Mouse (Mus musculus) forebrain, postnatal 0 days (tissue): ENCODE measurements around the gene Capza1. TPM values are rescaled to one million over a fixed set of nuclear protein-coding genes. Genes with fewer than 3 reads are reported as not detected.

Experiments
- ATAC-seq: fragments of 200-750 bp; cut with Nextera tagmentation; 2 replicates; pipeline ENCODE4 v1.8.0; 2017; ENCODE audit warnings: mild to moderate bottlenecking, moderate library complexity
- DNase-seq: peaks from one replicate; pipeline ENCODE4 v3.0.0-alpha.2; 2015
- H3K27ac ChIP-seq: fragments of 300-500 bp; sonication (generic); 2 replicates; pipeline ENCODE4 v1.5.1; 2014; ENCODE audit warnings: low read depth, mild to moderate bottlenecking, antibody characterized with exemption, low read length, moderate library complexity, mixed read lengths
- H3K27me3 ChIP-seq: fragments of 300-500 bp; sonication (generic); 2 replicates; pipeline ENCODE4 v1.6.1; 2014; ENCODE audit warnings: mild to moderate bottlenecking, low read length, mixed read lengths; ENCODE audit not compliant: insufficient read depth
- H3K36me3 ChIP-seq: fragments of 300-500 bp; sonication (generic); 2 replicates; pipeline ENCODE4 v1.6.1; 2014; ENCODE audit warnings: mild to moderate bottlenecking, moderate library complexity; ENCODE audit not compliant: insufficient read depth
- H3K4me1 ChIP-seq: fragments of 300-500 bp; sonication (generic); 2 replicates; pipeline ENCODE4 v1.6.1; 2014; ENCODE audit warnings: antibody characterized with exemption; ENCODE audit not compliant: insufficient read depth
- H3K4me2 ChIP-seq: fragments of 300-500 bp; sonication (generic); 2 replicates; pipeline ENCODE4 v1.6.1; 2014; ENCODE audit warnings: low read depth, mild to moderate bottlenecking, moderate library complexity
- H3K4me3 ChIP-seq: fragments of 300-500 bp; sonication (generic); 2 replicates; pipeline ENCODE4 v1.5.1; 2014; ENCODE audit warnings: low read depth, low read length, mixed read lengths
- H3K9ac ChIP-seq: fragments of 300-500 bp; sonication (generic); 2 replicates; pipeline ENCODE4 v1.6.1; 2014; ENCODE audit warnings: mild to moderate bottlenecking
- H3K9me3 ChIP-seq: fragments of 300-500 bp; sonication (generic); 2 replicates; pipeline ENCODE4 v1.6.1; 2016; ENCODE audit warnings: low read length
- CTCF ChIP-seq: sonication (generic); IDR thresholded peaks from 2 replicates; pipeline ENCODE4 v1.5.1; 2016; ENCODE audit warnings: antibody characterized with exemption, control low read depth, low read depth
- WGBS: fragments of 180-500 bp; shearing (Covaris S2); extraction: QIAGEN DNeasy Blood & Tissue Kit; methylation state at CpG from one replicate; pipeline ENCODE4 v1.1.7; 2014; 5-methylcytosine and 5-hydroxymethylcytosine counted together
- polyA plus RNA-seq: library from polyadenylated mRNA; unstranded; fragments of >200 nt; fragmentation: Nextera tagmentation; extraction: Ambion mirVana; gene quantifications from 2 replicates; pipeline ENCODE4 v1.2.1, GENCODE M21; 2015
- total RNA-seq: library from RNA; depleted of rRNA; stranded (reverse); fragments of >200 nt; gene quantifications from 2 replicates; pipeline ENCODE4 v1.2.3, GENCODE M21; 2014

Capza1 gene
- total and polyA plus RNA-seq, 2 experiments from 2014 or later = 92.4 to 119 TPM

- Histone ChIP-seq H3K9ac (no peak overlapping the region), H3K27ac (no peak overlapping the region), H3K27me3 (no peaks in the 10 kb centered on the region), H3K36me3 (peaks cover 13% of the 10 kb centered on the region), H3K9me3 (no peaks in the 10 kb centered on the region), H3K4me1 (no peaks in the 10 kb centered on the region), H3K4me3 (no peak overlapping the region), H3K4me2 (no peak overlapping the region)
- DNase-seq = no peak
- ATAC-seq = no peak
- 71% methylated on average over 12 of the region's 12 CpGs for WGBS
- no peak for TF ChIP-seq CTCF
Measured at GRCm38 (mm10) chr3:104794953-104795470, 69.3 kb downstream of the Capza1 start.

DNA sequence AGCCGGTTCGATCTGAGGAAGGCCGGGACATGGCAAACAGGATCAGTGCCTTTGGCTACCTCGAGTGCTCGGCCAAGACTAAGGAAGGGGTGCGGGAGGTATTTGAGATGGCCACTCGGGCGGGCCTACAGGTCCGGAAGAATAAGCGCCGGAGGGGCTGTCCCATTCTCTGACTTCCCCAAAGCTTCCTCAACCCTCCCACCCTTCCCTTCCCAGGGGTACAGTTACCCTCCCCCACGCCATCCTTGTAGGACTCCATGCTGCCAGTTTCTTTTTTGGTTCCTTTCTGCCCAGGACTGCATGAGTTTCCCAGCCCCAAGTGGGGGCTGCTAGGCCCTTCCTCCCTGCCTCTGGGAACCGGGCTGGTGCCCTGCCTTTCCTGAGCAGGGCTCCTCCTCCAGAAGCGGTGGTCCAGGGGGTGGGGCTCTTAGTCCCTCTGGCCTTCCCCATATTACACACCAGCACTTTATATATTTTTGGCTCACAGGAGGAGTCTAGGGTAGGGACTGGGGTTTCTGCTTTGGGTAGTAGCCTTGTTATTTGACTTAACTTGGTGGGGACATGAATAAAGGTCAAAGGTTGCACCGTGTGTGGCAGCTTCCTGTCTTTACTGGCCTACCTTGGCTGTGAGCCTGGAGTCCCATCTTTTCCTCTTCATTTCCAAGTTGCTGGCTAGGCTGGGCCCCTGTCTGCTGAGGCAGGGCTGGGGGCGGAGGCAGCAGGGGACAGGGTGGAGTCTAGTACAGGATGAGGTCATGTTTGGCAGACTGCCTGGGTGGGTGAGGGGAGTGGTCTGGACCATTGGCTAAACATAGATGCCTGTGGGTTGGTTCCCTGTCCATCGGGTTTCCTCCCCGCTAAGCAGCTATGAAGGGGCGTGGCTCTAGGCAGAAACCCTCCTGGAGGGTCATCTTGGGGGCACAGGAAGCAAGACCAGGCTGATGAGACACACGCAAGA lies 70.2 kb downstream of the Capza1 start:
- ATAC-seq = peak; percentile 83
- H3K4me1 ChIP-seq = 0 out of 2 replicates have a peak, but pooled peaks cover 2% of the 10 kb centered on the region
- H3K4me2 ChIP-seq = no peak overlapping the region
- DNase-seq = peak; percentile 75
- H3K9me3 ChIP-seq = no peaks in the 10 kb centered on the region
- no peak overlapping the region for H3K9ac ChIP-seq
- H3K27me3 ChIP-seq = peaks cover 6% of the 10 kb centered on the region; the same call in 1 of the 2 replicates
- no peak overlapping the region for H3K4me3 ChIP-seq
- 55% methylated on average over 20 of the region's 20 CpGs for WGBS
- peaks cover 8% of the 10 kb centered on the region for H3K36me3 ChIP-seq
- no peak for TF ChIP-seq CTCF
- H3K27ac ChIP-seq = no peak overlapping the region

GRCm38 (mm10) chr3:104792360-104793270 lies 71.7 kb downstream of the Capza1 start:
- Histone ChIP-seq H3K4me2 (no peak overlapping the region), H3K36me3 (peaks cover 8% of the 10 kb centered on the region; the same call in 1 of the 2 replicates), H3K4me3 (no peak overlapping the region), H3K4me1 (0 out of 2 replicates have a peak, but pooled peaks cover 3% of the 10 kb centered on the region), H3K9me3 (no peaks in the 10 kb centered on the region), H3K9ac (no peak overlapping the region), H3K27me3 (peaks cover 6% of the 10 kb centered on the region), H3K27ac (no peak overlapping the region)
- no peak for TF ChIP-seq CTCF
- ATAC-seq = no peak
- 81% methylated on average over 15 of the region's 15 CpGs for WGBS
- no peak for DNase-seq

DNA sequence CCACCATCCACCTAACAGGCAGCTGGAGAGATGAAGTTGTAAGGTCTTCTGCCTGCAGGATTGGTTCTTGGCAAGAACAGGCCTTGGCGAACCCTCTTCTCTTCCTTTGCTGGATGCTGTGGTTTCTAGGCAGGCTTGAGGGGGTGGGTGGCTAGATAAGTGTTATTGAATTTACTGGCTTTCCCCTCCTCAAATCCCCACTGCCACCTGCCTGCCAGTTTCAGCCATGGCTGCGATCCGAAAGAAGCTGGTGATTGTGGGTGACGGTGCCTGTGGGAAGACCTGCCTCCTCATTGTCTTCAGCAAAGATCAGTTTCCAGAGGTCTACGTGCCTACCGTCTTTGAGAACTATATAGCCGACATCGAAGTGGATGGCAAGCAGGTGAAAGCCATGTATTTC lies 72.6 kb downstream of the Capza1 start:
- Histone ChIP-seq H3K4me3 (no peak overlapping the region), H3K9me3 (no peaks in the 10 kb centered on the region), H3K9ac (no peak overlapping the region), H3K4me2 (no peak overlapping the region), H3K27ac (no peak overlapping the region), H3K4me1 (0 out of 2 replicates have a peak, but pooled peaks cover 3% of the 10 kb centered on the region), H3K27me3 (peaks cover 6% of the 10 kb centered on the region), H3K36me3 (peaks cover 8% of the 10 kb centered on the region; the same call in 1 of the 2 replicates)
- no peak for TF ChIP-seq CTCF
- ATAC-seq = no peak
- DNase-seq = no peak
- 87% methylated on average over 8 of the region's 8 CpGs for WGBS

DNA sequence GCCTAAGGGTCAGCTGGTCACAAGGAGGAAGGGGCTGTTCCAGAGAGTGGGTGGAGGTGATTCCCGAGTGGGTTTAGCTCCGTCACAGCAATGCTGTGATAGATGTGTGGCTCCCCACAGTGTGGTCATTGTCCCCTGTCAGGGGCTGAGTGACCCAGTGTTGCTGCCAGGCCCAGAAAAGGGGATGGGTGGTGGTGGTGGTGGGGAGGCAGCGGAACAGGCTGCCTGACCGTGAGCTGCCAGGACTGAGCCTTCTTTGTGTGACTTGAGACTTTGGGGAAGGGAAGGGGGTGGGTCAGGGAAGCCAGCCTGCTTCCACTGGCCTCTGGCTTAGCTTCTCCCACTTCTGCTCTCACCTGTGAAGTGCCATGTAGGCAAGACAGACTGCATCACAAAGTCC lies 73.3 kb downstream of the Capza1 start:
- Histone ChIP-seq H3K4me1 (0 out of 2 replicates have a peak, but pooled peaks cover 3% of the 10 kb centered on the region), H3K4me2 (peak overlapping the region; percentile 96; the same call in 1 of the 2 replicates), H3K9me3 (no peaks in the 10 kb centered on the region), H3K4me3 (no peak overlapping the region), H3K27me3 (peaks cover 6% of the 10 kb centered on the region), H3K27ac (no peak overlapping the region), H3K36me3 (peaks cover 8% of the 10 kb centered on the region; the same call in 1 of the 2 replicates), H3K9ac (no peak overlapping the region)
- TF ChIP-seq CTCF = no peak
- DNase-seq (no peak), ATAC-seq (no peak)
- WGBS = 17% methylated on average over 4 of the region's 4 CpGs

DNA sequence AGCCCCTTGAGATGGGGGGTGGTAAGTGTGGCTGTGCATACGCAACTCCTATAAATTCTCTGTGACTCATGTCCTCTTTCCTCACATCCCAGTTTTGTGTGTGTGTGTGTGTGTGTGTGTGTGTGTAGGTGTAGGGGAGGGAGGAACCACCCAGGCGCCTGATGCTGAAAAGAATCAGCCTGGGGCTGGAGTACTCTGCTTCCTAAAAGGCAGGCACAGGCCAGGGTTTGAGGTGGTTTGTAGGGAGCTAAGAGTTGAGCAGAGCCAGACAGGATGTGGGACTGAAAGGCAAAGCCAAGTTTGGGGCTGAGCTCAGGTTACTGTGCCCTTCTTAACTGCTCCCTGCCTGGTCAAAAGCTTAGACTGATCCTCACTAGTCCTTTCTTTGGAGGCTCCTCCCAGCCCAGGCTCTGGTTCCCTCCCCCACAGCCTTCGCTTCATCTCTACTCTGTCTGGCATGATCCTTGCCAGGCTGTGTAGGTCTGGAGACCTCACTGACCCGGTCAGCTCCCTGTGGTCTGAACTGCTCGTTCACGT lies 73.8 kb downstream of the Capza1 start:
- Histone ChIP-seq H3K9me3 (no peaks in the 10 kb centered on the region), H3K4me3 (0 out of 2 replicates have a peak overlapping the region, but pooled peaks have one; percentile 48), H3K4me2 (peak overlapping the region; percentile 96), H3K36me3 (peaks cover 2% of the 10 kb centered on the region; the same call in 1 of the 2 replicates), H3K4me1 (0 out of 2 replicates have a peak, but pooled peaks cover 3% of the 10 kb centered on the region), H3K27me3 (peaks cover 6% of the 10 kb centered on the region), H3K27ac (no peak overlapping the region), H3K9ac (no peak overlapping the region)
- ATAC-seq (no peak), DNase-seq (no peak)
- TF ChIP-seq CTCF = no peak
- 29% methylated on average over 6 of the region's 6 CpGs for WGBS
